Mouse (Mus musculus): ENCODE measurements around the gene Tcf7l2. TPM values are rescaled to one million over a fixed set of nuclear protein-coding genes. Genes with fewer than 3 reads are reported as not detected.

Gene Tcf7l2
- polyA plus RNA-seq, 1 experiment from 2014 or later, result 53.4 TPM

DNA sequence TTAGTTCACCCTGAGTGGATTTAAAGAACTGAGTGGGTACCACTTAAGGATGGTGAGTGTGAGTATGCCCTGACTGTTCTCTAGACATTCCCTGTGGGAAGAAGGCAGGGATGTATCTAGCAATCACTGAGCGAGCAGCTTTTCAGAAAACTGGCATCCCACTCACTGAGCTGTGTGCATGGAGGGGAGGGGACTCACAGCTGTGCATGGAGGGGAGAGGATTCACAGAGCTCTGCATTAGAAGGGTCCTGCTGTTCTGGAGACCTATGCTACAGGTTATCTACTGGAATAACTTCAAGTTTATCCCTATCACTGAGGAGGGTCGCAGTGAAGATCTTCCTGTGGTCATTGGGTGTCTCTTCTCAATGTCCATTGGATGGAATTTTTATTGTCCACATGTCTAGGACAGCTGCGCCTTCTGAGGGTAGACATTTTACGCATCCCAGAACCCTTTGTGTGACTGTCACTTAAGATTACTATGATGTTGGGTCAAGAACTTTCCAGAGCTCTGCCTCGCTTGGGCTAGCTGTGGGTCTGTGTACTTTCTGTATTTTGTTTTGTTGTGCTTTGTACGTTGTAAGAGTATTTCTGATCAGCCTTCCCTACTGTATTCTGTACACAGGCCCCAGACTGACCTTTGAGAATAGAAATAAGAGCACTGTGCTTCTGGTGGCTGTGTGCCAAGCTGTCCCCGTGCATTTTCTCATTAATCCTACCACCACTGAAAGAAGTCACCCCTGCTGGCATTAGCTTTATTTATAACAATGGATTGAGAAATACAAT, 192.5 kb downstream of the Tcf7l2 start:
- TF ChIP-seq CTCF (IDR thresholded peaks at IDR 0.05; ENCODE audit: low read depth), result no peak
- Histone ChIP-seq H3K9me3 (replicated peaks; ENCODE audit: low read length) (no peaks in the 10 kb centered on the region), H3K27me3 (ENCODE audit: insufficient read depth, low read length) (no peaks in the 10 kb centered on the region), H3K4me2 (ENCODE audit: low read length) (no peak overlapping the region), H3K36me3 (ENCODE audit: insufficient read depth, low read length) (peaks cover 6% of the 10 kb centered on the region), H3K9ac (ENCODE audit: low read depth, low read length) (no peak overlapping the region), H3K4me1 (replicated peaks; ENCODE audit: insufficient read depth, low read length) (no peaks in the 10 kb centered on the region), H3K4me3 (replicated peaks; ENCODE audit: low read depth, low read length) (no peak overlapping the region), H3K27ac (no peak overlapping the region)
- DNase-seq (ENCODE audit: low spot score) (no peak), ATAC-seq (replicated peaks; ENCODE audit: low FRiP score, low read depth) (no peak)
- 74% methylated on average over 7 of the region's 7 CpGs for WGBS

DNA sequence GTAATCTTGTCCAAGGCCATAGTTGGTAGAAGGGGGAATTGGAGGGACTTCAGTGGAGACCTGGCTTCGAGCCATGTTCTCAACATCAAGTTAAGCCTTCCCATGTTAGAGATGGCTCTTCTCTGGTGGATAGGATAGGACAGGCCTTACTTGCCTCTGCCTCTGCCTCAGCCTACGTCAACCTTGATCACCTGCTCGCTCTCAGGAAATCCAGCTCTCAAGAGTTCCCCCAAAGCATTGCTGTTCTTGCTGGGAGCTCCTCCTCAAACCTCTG, 193.0 kb downstream of the Tcf7l2 start:
- Histone ChIP-seq H3K4me3 (replicated peaks; ENCODE audit: low read depth, low read length) (no peak overlapping the region), H3K9ac (ENCODE audit: low read depth, low read length) (no peak overlapping the region), H3K9me3 (replicated peaks; ENCODE audit: low read length) (no peaks in the 10 kb centered on the region), H3K27me3 (ENCODE audit: insufficient read depth, low read length) (no peaks in the 10 kb centered on the region), H3K4me2 (ENCODE audit: low read length) (no peak overlapping the region), H3K4me1 (replicated peaks; ENCODE audit: insufficient read depth, low read length) (no peaks in the 10 kb centered on the region), H3K27ac (no peak overlapping the region), H3K36me3 (ENCODE audit: insufficient read depth, low read length) (peaks cover 6% of the 10 kb centered on the region)
- WGBS, result 90% methylated on average over 3 of the region's 3 CpGs
- DNase-seq (ENCODE audit: low spot score) (no peak), ATAC-seq (replicated peaks; ENCODE audit: low FRiP score, low read depth) (no peak)
- no peak for TF ChIP-seq CTCF (IDR thresholded peaks at IDR 0.05; ENCODE audit: low read depth)

DNA sequence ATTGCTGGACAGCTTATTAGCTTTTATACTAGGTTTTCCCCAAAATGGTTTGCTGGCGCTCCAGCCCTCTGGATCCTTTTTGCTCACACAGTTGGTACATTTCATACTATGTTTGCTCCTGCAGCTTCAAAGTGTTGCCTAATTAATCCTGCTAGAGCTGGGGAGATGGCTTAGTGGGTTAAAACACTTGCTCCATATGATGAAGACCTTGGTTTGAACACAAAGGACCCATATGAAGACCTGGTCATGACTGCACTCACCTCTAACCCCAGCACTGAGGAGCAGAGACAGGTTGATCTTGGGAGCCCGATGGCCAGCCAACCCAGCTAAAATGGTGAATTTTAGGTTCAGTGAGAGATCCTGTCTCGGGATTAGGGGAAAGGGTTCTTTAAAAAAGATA, 195.4 kb downstream of the Tcf7l2 start:
- TF ChIP-seq CTCF (IDR thresholded peaks at IDR 0.05; ENCODE audit: low read depth), result no peak
- DNase-seq (ENCODE audit: low spot score) (no peak), ATAC-seq (replicated peaks; ENCODE audit: low FRiP score, low read depth) (no peak)
- no peak overlapping the region for H3K4me3 ChIP-seq (replicated peaks; ENCODE audit: low read depth, low read length)
- no peak overlapping the region for H3K4me2 ChIP-seq (ENCODE audit: low read length)
- H3K9me3 ChIP-seq (replicated peaks; ENCODE audit: low read length), result no peaks in the 10 kb centered on the region
- no peak overlapping the region for H3K9ac ChIP-seq (ENCODE audit: low read depth, low read length)
- H3K27ac ChIP-seq, result no peak overlapping the region
- H3K36me3 ChIP-seq (ENCODE audit: insufficient read depth, low read length), result no peaks in the 10 kb centered on the region
- 94% methylated on average over 3 of the region's 3 CpGs for WGBS
- H3K27me3 ChIP-seq (ENCODE audit: insufficient read depth, low read length), result no peaks in the 10 kb centered on the region
- H3K4me1 ChIP-seq (replicated peaks; ENCODE audit: insufficient read depth, low read length), result peaks cover 3% of the 10 kb centered on the region

DNA sequence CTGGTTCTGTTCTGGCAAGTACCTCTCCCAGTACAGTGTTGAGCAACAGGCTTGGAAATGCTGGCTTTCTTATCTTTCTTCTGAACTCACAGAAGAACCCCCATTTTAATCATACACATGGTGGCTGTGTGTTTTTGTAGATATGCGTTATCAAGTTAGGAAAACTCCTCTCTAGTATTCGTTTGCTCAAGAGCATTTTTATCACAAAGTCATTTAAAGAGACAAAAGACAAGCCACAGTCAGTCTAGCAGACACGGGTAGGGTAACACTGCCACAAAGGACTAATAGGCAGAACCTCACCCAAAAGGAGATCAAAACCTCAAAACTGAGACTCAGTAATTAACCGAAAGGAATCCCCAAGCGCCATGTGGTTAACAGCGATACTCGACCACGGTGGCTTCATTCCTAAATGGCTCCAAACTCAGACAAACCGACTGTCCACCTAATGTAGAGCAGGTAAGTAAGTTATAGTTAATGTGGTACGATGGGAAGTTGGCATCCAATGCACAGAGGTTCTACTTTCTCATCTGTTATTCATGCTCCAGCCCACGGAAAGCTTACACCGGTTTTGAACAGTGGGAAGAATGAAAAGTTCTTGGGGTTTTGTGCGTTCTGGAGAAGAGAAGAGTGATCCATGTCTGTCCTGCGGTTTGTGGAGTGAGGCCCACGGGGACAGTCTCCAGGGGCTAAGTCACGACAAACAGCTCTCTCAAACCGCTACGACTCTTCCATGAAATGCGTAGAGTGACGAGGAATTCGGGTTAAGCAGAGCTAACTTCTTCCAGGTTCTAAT, 196.8 kb downstream of the Tcf7l2 start:
- TF ChIP-seq CTCF (IDR thresholded peaks at IDR 0.05; ENCODE audit: low read depth), result no peak
- H3K4me2 ChIP-seq (ENCODE audit: low read length), result no peak overlapping the region
- DNase-seq (ENCODE audit: low spot score) (no peak), ATAC-seq (replicated peaks; ENCODE audit: low FRiP score, low read depth) (no peak)
- H3K36me3 ChIP-seq (ENCODE audit: insufficient read depth, low read length), result no peaks in the 10 kb centered on the region
- H3K9ac ChIP-seq (ENCODE audit: low read depth, low read length), result no peak overlapping the region
- H3K27me3 ChIP-seq (ENCODE audit: insufficient read depth, low read length), result no peaks in the 10 kb centered on the region
- 91% methylated on average over 21 of the region's 21 CpGs for whole genome bisulfite sequencing
- no peak overlapping the region for H3K4me3 ChIP-seq (replicated peaks; ENCODE audit: low read depth, low read length)
- H3K4me1 ChIP-seq (replicated peaks; ENCODE audit: insufficient read depth, low read length), result peaks cover 3% of the 10 kb centered on the region
- no peaks in the 10 kb centered on the region for H3K9me3 ChIP-seq (replicated peaks; ENCODE audit: low read length)
- H3K27ac ChIP-seq, result no peak overlapping the region

DNA sequence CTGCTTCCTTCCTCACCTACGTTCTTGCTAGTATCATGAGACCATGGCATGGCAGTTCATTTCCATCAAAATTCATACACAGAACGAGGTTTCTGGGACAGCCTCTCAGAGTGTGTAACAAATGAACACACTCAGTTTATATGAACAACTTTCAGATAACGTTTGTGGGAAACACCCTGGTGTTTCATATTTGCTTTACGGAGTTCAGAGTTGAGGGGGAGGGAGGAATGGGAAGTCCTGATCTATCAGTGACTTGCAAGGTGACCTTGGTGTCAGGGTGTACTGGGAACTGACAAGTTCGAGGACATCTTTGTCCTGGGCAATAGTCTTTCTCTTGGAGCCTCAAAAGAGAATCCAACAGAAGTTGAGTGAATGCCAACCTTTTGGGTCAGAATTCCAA, 197.5 kb downstream of the Tcf7l2 start:
- no peaks in the 10 kb centered on the region for H3K36me3 ChIP-seq (ENCODE audit: insufficient read depth, low read length)
- no peaks in the 10 kb centered on the region for H3K27me3 ChIP-seq (ENCODE audit: insufficient read depth, low read length)
- H3K9ac ChIP-seq (ENCODE audit: low read depth, low read length), result no peak overlapping the region
- 85% methylated on average over 5 of the region's 5 CpGs for WGBS
- no peak overlapping the region for H3K27ac ChIP-seq
- no peaks in the 10 kb centered on the region for H3K9me3 ChIP-seq (replicated peaks; ENCODE audit: low read length)
- peaks cover 3% of the 10 kb centered on the region for H3K4me1 ChIP-seq (replicated peaks; ENCODE audit: insufficient read depth, low read length)
- DNase-seq (ENCODE audit: low spot score), result no peak
- TF ChIP-seq CTCF (IDR thresholded peaks at IDR 0.05; ENCODE audit: low read depth), result no peak
- H3K4me2 ChIP-seq (ENCODE audit: low read length), result no peak overlapping the region
- H3K4me3 ChIP-seq (replicated peaks; ENCODE audit: low read depth, low read length), result no peak overlapping the region
- no peak for ATAC-seq (replicated peaks; ENCODE audit: low FRiP score, low read depth)

DNA sequence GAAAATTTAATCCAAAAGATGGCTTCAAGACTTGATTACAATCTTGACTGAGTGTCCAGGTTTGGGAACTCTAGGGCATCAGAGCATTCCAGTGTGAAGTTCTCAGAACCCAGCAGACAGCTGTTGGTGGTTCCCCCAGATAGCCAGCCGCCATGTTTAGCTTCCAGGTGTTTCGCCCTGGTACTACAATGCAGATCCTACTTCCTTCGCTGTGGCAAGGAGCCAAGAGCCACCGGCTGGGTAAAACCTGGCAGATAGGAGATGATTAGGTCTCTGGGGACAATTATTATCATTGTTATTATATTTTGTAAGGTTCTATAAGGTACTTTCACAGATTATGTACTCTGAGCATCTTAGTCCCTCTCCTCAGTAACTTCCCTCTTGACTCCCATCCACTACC, 198.1 kb downstream of the Tcf7l2 start:
- no peak overlapping the region for H3K4me3 ChIP-seq (replicated peaks; ENCODE audit: low read depth, low read length)
- no peak overlapping the region for H3K27ac ChIP-seq
- H3K9ac ChIP-seq (ENCODE audit: low read depth, low read length), result no peak overlapping the region
- H3K27me3 ChIP-seq (ENCODE audit: insufficient read depth, low read length), result no peaks in the 10 kb centered on the region
- H3K9me3 ChIP-seq (replicated peaks; ENCODE audit: low read length), result no peaks in the 10 kb centered on the region
- no peak for ATAC-seq (replicated peaks; ENCODE audit: low FRiP score, low read depth)
- peaks cover 3% of the 10 kb centered on the region for H3K4me1 ChIP-seq (replicated peaks; ENCODE audit: insufficient read depth, low read length)
- TF ChIP-seq CTCF (IDR thresholded peaks at IDR 0.05; ENCODE audit: low read depth), result no peak
- no peak overlapping the region for H3K4me2 ChIP-seq (ENCODE audit: low read length)
- 89% methylated on average over 4 of the region's 4 CpGs for WGBS
- no peaks in the 10 kb centered on the region for H3K36me3 ChIP-seq (ENCODE audit: insufficient read depth, low read length)
- DNase-seq (ENCODE audit: low spot score), result no peak

All from kidney, postnatal 0 days (tissue).